Mouse (Mus musculus): ENCODE data around the gene Vsx2.

Gene Vsx2

GRCm38 (mm10) chr12:84640654-84641053 lies 71.1 kb downstream of the Vsx2 start, which contains the start of gene Vrtn:
Gene Vrtn, plus strand, starts transcription at chr12:84641019.
- DNase-seq (ENCODE audit: low read depth, low spot score), result no peak
